Mouse (Mus musculus) lung, postnatal 4 days (tissue): ENCODE results near the gene Zfp324.

ENCODE experiments used
- DNase-seq, 2 experiments: peaks; one replicate each; pipeline ENCODE4 v3.0.0; 2021

The Zfp324 gene

GRCm38 (mm10) chr7:12970906-12971305 is 5.3 kb downstream of the Zfp324 start:
- DNase-seq = no peak

- DNase-seq = peak; percentile 99
These were observed 12.2 kb downstream of the Zfp324 start, which contains the start of gene Zfp446 for GRCm38 (mm10) chr7:12977682-12978389. Zfp446 (plus strand) TSS chr7:12977848.

GRCm38 (mm10) chr7:12978931-12979722 is 13.5 kb downstream of the Zfp324 start:
- peak in 1 of 2 experiments; percentile 16 for DNase-seq

DNA sequence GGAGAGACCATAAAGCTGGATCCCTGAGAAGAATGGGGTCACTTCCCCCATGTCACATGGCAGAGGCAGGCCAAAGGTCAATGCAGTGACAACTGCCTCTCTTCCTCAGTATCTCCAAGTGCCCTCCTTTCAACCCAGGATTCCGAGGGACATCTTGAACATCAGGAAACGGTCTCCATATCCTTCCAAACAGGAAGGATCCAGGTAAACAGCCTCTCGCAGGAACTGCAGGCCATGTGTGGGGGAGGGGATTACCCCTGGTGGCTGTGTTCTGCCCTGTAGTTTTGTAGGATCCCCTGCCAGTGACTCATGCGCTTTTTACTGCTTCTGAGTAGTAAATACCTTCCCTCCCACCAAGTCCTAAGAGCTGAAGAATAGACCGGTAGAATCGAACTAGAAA is 14.1 kb downstream of the Zfp324 start:
- DNase-seq = peak; percentile 29 to 61

DNA sequence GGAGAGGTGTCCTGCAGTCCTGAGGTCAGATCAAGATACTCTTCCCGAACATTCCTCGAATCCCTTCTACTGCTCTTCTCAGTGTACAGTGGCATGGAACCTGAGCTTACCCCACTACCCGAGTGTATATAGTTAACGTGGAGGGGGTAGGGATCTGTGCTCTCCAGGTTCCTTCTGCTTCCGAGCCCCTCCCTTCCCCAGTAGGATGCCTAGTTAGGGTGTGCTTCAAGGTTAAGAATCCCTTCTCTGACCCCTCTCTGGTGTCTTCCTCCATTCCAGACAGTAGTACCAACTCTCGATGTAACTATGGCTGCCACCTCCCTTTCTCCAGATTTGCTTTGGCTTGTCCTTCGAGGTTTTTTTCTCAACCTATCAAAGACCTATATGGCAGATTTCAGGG is 14.7 kb downstream of the Zfp324 start:
- no peak for DNase-seq

DNA sequence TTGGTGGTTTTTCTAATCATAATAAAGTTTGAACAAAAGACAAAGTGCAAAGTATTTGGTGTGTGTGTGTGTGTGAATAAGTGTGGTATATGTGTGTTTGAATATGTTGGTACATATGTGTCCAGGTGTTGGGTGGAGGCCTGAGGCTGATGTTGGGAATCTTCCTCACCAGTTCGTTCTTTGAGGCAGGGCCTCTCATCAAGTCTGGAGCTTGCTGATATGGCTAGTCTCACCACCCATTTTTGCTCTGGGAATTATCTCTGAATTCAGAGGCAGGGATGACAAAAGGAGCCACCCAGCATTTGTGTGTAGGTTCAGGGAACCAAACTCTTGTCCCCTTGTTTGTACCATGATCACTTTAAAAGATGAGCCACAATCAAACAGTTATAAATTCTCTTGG is 20.1 kb downstream of the Zfp324 start:
- no peak for DNase-seq

DNA sequence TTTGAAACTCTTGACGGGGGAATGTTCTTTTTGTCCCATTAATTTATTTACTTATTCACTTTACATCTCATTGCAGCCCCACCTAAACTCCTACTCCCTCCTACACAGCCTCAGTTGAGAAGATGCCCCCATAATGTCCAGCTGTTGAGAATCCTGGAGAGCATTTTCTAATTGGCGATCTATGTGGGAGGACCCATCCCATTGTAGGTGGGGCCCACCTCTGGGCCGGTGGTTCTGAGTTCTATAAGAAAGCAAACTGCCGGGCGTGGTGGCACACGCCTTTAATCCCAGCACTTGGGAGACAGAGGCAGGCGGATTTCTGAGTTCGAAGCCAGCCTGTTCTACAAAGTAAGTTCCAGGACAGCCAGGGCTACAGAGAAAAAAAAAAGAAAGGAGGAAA is 21.3 kb downstream of the Zfp324 start:
- DNase-seq = no peak

DNA sequence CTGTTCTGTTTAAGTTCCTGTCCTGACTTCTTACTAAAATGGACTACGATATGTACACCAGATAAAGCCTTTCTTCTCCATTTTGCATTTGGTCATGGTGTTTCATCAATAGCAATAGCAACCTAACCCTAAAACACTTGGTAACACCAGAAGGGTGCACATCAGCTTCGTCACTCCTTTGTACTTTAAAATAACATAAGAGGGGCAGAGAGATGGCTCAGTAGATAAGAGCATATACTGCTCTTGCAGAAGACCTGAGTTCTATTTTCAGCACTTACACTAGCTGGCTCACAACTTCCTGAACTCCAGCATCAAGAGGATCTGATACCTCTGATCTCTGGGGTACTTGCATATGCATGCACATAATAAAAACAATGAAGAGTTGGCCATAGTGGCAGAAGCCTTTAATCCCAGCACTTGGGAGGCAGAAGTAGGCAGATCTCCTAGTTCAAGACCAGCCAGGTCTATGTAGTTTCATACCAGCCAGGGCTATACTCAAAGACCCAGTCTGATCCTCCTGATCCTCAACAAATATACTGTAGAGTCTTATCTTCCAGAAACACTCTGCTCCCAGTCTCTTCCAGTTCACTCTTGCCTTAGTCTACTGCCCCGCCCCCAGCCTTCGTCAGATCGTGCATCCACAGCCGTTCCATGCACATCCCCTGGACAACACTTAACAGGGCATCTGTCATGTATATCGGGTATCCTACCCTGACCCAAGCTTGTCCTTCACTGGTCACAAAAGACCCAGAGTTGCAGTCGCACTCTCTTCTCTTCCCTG is 22.0 kb downstream of the Zfp324 start:
- no peak for DNase-seq

DNA sequence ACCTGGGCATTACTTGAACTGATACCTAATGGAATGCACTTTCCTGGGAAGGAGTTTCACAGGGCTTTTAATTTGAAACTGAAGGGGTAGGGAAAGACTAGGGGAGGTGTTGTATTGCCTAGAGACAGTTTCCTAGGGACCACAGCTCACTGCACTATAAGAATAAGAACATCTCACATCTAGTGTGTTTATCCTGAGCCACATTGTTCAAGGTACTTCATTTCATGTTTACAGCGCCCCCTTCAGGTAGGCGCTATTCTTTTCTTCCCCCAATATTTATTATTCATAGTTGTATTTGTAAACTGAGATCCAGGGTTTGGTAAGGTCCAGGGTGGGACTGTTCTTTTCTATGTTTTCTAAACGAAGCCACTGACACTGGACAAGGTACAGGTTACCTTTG is 26.6 kb downstream of the Zfp324 start:
- DNase-seq = peak in 1 of 2 experiments; percentile 59

DNA sequence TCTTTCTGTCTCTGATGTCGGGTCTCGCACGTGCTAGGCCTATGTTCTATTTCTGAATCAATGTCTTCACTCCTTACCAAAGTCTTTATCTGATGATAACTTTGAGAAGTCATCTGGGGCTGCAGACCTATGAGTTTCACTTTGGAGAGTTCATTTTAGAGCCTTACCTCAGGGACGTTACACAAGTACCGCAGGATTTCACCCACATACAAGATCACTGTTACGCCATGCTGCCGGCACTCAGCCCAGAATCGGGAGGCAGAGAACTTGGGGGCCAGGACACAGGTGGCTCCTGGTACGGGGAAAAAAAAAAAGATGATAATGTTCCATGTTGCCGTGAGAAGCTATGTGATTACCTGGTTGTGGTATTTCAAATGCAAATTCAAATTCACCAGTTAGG is 27.5 kb downstream of the Zfp324 start:
- DNase-seq = no peak

- no peak for DNase-seq
These were observed 30.2 kb downstream of the Zfp324 start for GRCm38 (mm10) chr7:12995862-12996261.

DNA sequence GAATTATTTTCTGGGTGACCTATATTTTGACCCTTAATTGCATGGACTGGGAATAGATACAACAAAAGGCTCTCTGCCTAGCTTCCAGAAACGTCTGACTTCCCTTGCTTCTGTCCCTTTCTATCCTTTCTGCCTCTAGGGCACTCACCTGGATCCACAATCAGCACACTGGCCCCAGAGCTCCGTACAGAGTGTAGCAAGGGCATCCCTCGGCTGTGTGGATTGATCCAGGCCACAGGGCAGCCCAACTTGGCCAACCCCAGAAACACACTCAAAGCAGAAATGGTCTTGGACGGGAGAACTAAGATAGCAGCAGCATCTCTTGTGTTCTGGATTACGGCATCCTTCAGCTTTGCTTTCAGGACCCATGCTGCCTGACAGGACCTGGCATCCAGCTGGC is 31.6 kb downstream of the Zfp324 start:
- no peak for DNase-seq

GRCm38 (mm10) chr7:12998053-12998452 is 32.4 kb downstream of the Zfp324 start, which contains the start of gene Slc27a5:
Slc27a5 (minus strand) TSS chr7:12998192.
- no peak for DNase-seq

DNA sequence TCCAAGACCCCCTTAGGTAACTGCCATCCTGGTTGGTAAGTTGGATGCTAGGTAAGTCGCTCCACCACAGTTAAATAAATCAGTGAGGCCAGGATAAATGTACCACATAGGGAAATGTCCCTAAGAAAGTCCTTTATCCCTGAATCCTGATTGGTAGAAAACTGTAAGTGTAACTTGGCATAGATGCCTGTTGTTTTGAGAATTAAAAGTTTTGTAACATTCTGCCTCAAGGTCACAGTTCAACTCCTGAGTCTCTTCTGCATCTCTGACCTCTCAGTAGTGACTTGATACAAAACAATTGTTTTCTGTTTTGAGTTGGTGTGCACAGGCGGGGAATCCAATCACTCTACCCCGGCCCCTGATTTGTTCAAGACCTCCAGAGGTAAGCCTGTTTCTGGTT is 33.2 kb downstream of the Zfp324 start, which contains the start of gene Trim28:
Trim28 (plus strand) TSS at position 264 of the 400 bp plus-strand sequence.
- DNase-seq = no peak

GRCm38 (mm10) chr7:13001584-13001983 is 35.9 kb downstream of the Zfp324 start:
- no peak for DNase-seq

GRCm38 (mm10) chr7:13003380-13003779 is 37.7 kb downstream of the Zfp324 start:
- no peak for DNase-seq

DNA sequence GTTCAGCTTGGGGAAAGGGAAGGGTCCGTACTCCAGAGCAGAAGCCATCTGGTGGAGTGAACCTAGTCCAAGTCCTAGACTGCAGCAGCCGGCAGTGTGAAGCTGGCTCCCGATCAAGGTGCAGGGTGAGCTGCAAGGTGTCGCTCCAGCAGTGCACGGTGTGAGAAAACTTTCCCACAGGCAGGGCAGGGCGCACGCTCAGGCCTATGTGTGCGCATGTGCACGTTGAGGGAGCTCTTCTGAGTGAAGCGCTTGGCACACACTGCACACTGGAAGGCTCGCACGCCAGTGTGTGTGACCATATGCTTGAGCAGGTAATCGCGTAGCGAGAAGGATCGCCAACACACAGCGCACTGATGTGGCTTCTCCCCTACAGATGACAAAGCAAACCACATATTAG is 40.4 kb downstream of the Zfp324 start:
- DNase-seq = no peak

- DNase-seq = no peak
These were observed 40.9 kb downstream of the Zfp324 start for GRCm38 (mm10) chr7:13006531-13006930.

- no peak for DNase-seq
These were observed 41.9 kb downstream of the Zfp324 start for GRCm38 (mm10) chr7:13007341-13008092.

- DNase-seq = peak; percentile 95 to 96
These were observed 43.7 kb downstream of the Zfp324 start for GRCm38 (mm10) chr7:13009143-13010004.
